Mouse (Mus musculus): ENCODE results near the gene Pdx1. TPM values are rescaled to one million over a fixed set of nuclear protein-coding genes. Genes with fewer than 3 reads are reported as not detected.

Pdx1 gene
- total and polyA plus RNA-seq, 3 experiments = not detected

DNA sequence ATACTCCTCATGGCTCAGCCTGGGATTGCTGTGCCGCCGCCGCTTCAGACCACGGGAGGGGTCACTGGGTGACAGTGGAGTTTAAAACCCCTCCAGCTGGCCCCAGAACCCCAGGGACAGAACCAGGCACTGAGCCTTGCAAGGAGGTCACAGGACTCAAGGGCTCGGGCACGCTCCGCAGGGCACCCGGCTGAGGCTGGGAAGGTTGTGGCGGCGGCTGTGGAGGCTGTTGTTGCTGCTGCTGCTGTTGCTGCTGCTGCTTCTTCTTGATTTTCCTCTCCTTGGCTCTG, 32.0 kb downstream of the Pdx1 start:
- Histone ChIP-seq H3K4me3 (ENCODE audit: low read depth, low read length) (no peak overlapping the region), H3K9me3 (replicated peaks) (peaks cover 8% of the 10 kb centered on the region), H3K4me1 (ENCODE audit: insufficient read depth, low read depth, low read length) (no peaks in the 10 kb centered on the region), H3K36me3 (replicated peaks) (no peaks in the 10 kb centered on the region), H3K27me3 (ENCODE audit: insufficient read depth, low read length) (peaks cover 71% of the 10 kb centered on the region)
- TF ChIP-seq TAL1 (conservative IDR thresholded peaks at IDR 0.05; ENCODE audit: low read depth, low read length) = no peak
- TF ChIP-seq CTCF (IDR thresholded peaks at IDR 0.05; ENCODE audit: low read depth, low read length) = no peak
- TF ChIP-seq GATA2 (IDR thresholded peaks at IDR 0.05; ENCODE audit: borderline replicate concordance, low read depth, low read length) = no peak
- no peak for TF ChIP-seq POLR2AphosphoS5 (IDR thresholded peaks at IDR 0.05; ENCODE audit: insufficient replicate concordance, low read depth, low read length)
- no peak for TF ChIP-seq GATA1 (IDR thresholded peaks at IDR 0.05; ENCODE audit: borderline replicate concordance, low read length)
- no peak for DNase-seq (ENCODE audit: low spot score)
- no peak for ATAC-seq (ENCODE audit: extremely low read depth, insufficient number of reproducible peaks, low FRiP score, poor library complexity, severe bottlenecking)

GRCm38 (mm10) chr5:147302141-147302540, 32.4 kb downstream of the Pdx1 start:
- no peaks in the 10 kb centered on the region for H3K4me1 ChIP-seq (ENCODE audit: insufficient read depth, low read depth, low read length)
- no peak overlapping the region for H3K4me3 ChIP-seq (ENCODE audit: low read depth, low read length)
- TF ChIP-seq TAL1 (conservative IDR thresholded peaks at IDR 0.05; ENCODE audit: low read depth, low read length) (no peak), CTCF (IDR thresholded peaks at IDR 0.05; ENCODE audit: low read depth, low read length) (no peak), POLR2AphosphoS5 (IDR thresholded peaks at IDR 0.05; ENCODE audit: insufficient replicate concordance, low read depth, low read length) (no peak), GATA2 (IDR thresholded peaks at IDR 0.05; ENCODE audit: borderline replicate concordance, low read depth, low read length) (no peak), GATA1 (IDR thresholded peaks at IDR 0.05; ENCODE audit: borderline replicate concordance, low read length) (no peak)
- H3K27me3 ChIP-seq (ENCODE audit: insufficient read depth, low read length) = peaks cover 75% of the 10 kb centered on the region
- DNase-seq (ENCODE audit: low spot score) = no peak
- peaks cover 11% of the 10 kb centered on the region for H3K9me3 ChIP-seq (replicated peaks)
- no peak for ATAC-seq (ENCODE audit: extremely low read depth, insufficient number of reproducible peaks, low FRiP score, poor library complexity, severe bottlenecking)
- no peaks in the 10 kb centered on the region for H3K36me3 ChIP-seq (replicated peaks)

DNA sequence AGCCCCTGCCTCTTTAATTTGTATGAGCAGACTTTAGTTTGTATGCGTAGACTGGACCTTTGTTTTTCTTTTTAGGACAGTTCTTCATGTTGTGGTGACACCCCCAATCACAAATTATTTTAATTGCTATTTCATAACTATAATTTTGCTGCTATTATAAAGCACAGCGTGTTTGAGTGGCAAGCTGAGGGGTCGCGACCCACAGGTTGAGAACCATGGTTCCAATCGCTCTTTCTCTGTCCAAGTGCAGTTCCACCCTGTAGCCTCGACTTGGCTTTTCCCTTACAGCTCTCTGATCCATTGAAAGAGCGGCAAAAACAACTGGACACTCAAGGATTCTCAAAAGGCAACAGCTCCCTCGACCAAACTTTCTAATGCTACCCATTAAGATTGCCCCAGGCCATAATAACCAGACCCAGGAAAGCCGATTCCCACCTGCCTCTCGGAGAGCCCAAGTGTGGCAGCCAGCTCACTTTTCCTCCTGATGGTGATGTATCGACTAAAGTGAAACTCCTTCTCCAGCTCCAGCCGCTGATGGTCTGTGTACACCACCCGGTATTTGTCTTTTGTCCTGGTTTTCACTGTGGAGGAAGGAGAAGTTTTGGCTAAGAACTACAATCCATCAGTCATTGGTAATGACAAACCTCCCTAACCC, 33.1 kb downstream of the Pdx1 start:
- Histone ChIP-seq H3K9me3 (replicated peaks) (peaks cover 11% of the 10 kb centered on the region), H3K4me3 (ENCODE audit: low read depth, low read length) (no peak overlapping the region), H3K36me3 (replicated peaks) (no peaks in the 10 kb centered on the region), H3K4me1 (ENCODE audit: insufficient read depth, low read depth, low read length) (no peaks in the 10 kb centered on the region), H3K27me3 (ENCODE audit: insufficient read depth, low read length) (peaks cover 76% of the 10 kb centered on the region)
- TF ChIP-seq GATA1 (IDR thresholded peaks at IDR 0.05; ENCODE audit: borderline replicate concordance, low read length) (no peak), GATA2 (IDR thresholded peaks at IDR 0.05; ENCODE audit: borderline replicate concordance, low read depth, low read length) (no peak), TAL1 (conservative IDR thresholded peaks at IDR 0.05; ENCODE audit: low read depth, low read length) (no peak), POLR2AphosphoS5 (IDR thresholded peaks at IDR 0.05; ENCODE audit: insufficient replicate concordance, low read depth, low read length) (no peak), CTCF (IDR thresholded peaks at IDR 0.05; ENCODE audit: low read depth, low read length) (no peak)
- ATAC-seq (ENCODE audit: extremely low read depth, insufficient number of reproducible peaks, low FRiP score, poor library complexity, severe bottlenecking) (no peak), DNase-seq (ENCODE audit: low spot score) (no peak)

DNA sequence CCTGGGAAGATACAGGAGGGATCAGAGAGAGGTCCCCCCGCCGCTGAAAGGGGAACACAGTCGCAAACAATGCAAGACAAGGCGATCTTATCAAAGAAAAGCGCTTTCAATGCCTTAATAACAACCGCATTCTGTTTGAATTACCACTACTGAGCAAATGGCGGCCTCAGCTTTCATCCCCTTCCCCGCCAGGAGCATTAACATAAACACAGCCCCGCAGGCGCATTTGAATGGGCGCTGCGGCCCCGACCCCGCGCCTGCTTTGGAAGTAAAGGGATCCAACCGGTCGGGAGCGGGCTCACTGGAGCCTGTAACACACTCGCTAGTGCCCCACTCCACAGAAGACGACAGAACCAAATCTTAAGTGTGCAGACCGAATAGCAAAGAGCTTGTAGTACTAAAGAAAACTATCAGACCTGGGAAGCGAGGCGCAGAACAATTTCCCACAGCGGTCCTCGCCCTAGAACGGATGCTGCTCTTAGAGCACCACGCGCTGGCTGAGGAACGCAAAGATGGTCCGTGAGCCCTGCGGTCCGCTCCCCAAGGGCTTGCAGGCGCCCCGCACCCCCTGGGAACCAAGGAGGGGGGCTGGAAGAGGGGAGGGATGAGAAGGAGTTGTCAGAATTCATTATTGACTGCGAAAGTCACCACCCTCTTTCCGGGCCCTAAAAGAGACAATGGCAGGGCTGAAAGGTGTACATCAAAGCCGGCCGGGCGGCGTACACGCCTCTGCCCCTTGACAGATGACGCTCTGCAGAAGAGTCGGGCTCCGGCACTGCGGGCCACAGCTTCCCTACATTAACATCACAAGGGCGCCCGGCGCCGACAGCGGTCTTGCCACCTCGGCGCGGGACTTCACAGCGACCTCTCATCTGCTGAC, 34.8 kb downstream of the Pdx1 start:
- H3K27me3 ChIP-seq (ENCODE audit: insufficient read depth, low read length) = peaks cover 70% of the 10 kb centered on the region
- no peaks in the 10 kb centered on the region for H3K4me1 ChIP-seq (ENCODE audit: insufficient read depth, low read depth, low read length)
- H3K4me3 ChIP-seq (ENCODE audit: low read depth, low read length) = no peak overlapping the region
- peaks cover 11% of the 10 kb centered on the region for H3K9me3 ChIP-seq (replicated peaks)
- ATAC-seq (ENCODE audit: extremely low read depth, insufficient number of reproducible peaks, low FRiP score, poor library complexity, severe bottlenecking) (no peak), DNase-seq (ENCODE audit: low spot score) (no peak)
- TF ChIP-seq POLR2AphosphoS5 (IDR thresholded peaks at IDR 0.05; ENCODE audit: insufficient replicate concordance, low read depth, low read length) (no peak), GATA1 (IDR thresholded peaks at IDR 0.05; ENCODE audit: borderline replicate concordance, low read length) (no peak), GATA2 (IDR thresholded peaks at IDR 0.05; ENCODE audit: borderline replicate concordance, low read depth, low read length) (no peak), CTCF (IDR thresholded peaks at IDR 0.05; ENCODE audit: low read depth, low read length) (no peak), TAL1 (conservative IDR thresholded peaks at IDR 0.05; ENCODE audit: low read depth, low read length) (no peak)
- H3K36me3 ChIP-seq (replicated peaks) = no peaks in the 10 kb centered on the region

- Histone ChIP-seq H3K9me3 (replicated peaks) (peaks cover 11% of the 10 kb centered on the region), H3K36me3 (replicated peaks) (no peaks in the 10 kb centered on the region), H3K4me1 (ENCODE audit: insufficient read depth, low read depth, low read length) (no peaks in the 10 kb centered on the region), H3K27me3 (ENCODE audit: insufficient read depth, low read length) (peaks cover 65% of the 10 kb centered on the region), H3K4me3 (ENCODE audit: low read depth, low read length) (no peak overlapping the region)
- TF ChIP-seq CTCF (IDR thresholded peaks at IDR 0.05; ENCODE audit: low read depth, low read length) (no peak), TAL1 (conservative IDR thresholded peaks at IDR 0.05; ENCODE audit: low read depth, low read length) (no peak), GATA1 (IDR thresholded peaks at IDR 0.05; ENCODE audit: borderline replicate concordance, low read length) (no peak), POLR2AphosphoS5 (IDR thresholded peaks at IDR 0.05; ENCODE audit: insufficient replicate concordance, low read depth, low read length) (no peak)
- ATAC-seq (ENCODE audit: extremely low read depth, insufficient number of reproducible peaks, low FRiP score, poor library complexity, severe bottlenecking) = no peak
- DNase-seq (ENCODE audit: low spot score) = no peak
These were observed 35.4 kb downstream of the Pdx1 start for GRCm38 (mm10) chr5:147305166-147305565.

GRCm38 (mm10) chr5:147305856-147306637, 36.3 kb downstream of the Pdx1 start:
- TF ChIP-seq TAL1 (conservative IDR thresholded peaks at IDR 0.05; ENCODE audit: low read depth, low read length) = no peak
- no peak for TF ChIP-seq GATA2 (IDR thresholded peaks at IDR 0.05; ENCODE audit: borderline replicate concordance, low read depth, low read length)
- no peak for TF ChIP-seq POLR2AphosphoS5 (IDR thresholded peaks at IDR 0.05; ENCODE audit: insufficient replicate concordance, low read depth, low read length)
- TF ChIP-seq CTCF (IDR thresholded peaks at IDR 0.05; ENCODE audit: low read depth, low read length) = no peak
- no peak for TF ChIP-seq GATA1 (IDR thresholded peaks at IDR 0.05; ENCODE audit: borderline replicate concordance, low read length)
- no peak for ATAC-seq (ENCODE audit: extremely low read depth, insufficient number of reproducible peaks, low FRiP score, poor library complexity, severe bottlenecking)
- peaks cover 57% of the 10 kb centered on the region for H3K27me3 ChIP-seq (ENCODE audit: insufficient read depth, low read length)
- H3K9me3 ChIP-seq (replicated peaks) = peaks cover 11% of the 10 kb centered on the region
- DNase-seq (ENCODE audit: low spot score) = no peak
- no peak overlapping the region for H3K4me3 ChIP-seq (ENCODE audit: low read depth, low read length)
- no peaks in the 10 kb centered on the region for H3K4me1 ChIP-seq (ENCODE audit: insufficient read depth, low read depth, low read length)
- no peaks in the 10 kb centered on the region for H3K36me3 ChIP-seq (replicated peaks)
